Mouse (Mus musculus) MEL (cell line): ENCODE measurements around the gene Syce2. TPM values are rescaled to one million over a fixed set of nuclear protein-coding genes. Genes with fewer than 3 reads are reported as not detected.
A peak's percentile ranks its signal among the peaks of the same experiment; 100 is the strongest.

Experiments used
- DNase-seq: peaks from one replicate; pipeline ENCODE4 v3.0.0; 2011; ENCODE audit warnings: low read depth, low spot score
- H3K27ac ChIP-seq: 2 replicates; pipeline ENCODE4 v1.5.1; 2012; ENCODE audit warnings: low read depth, mild to moderate bottlenecking, control low read depth, low read length, moderate library complexity; ENCODE audit not compliant: control insufficient read depth
- H3K27me3 ChIP-seq, 2 experiments: fragments of 150-350 bp in 1 of 2; sonication (generic) in 1 of 2; 2 replicates each; pipeline ENCODE4 v1.6.1; 2012; ENCODE audit warnings: low read length in 2 of 2, mild to moderate bottlenecking in 2 of 2, improper control_type of control experiment in 1 of 2, moderate library complexity in 1 of 2; ENCODE audit not compliant: insufficient read depth in 2 of 2, control insufficient read depth in 1 of 2
- H3K36me3 ChIP-seq, 2 experiments: 2 replicates each; pipeline ENCODE4 v1.6.1; 2012 to 2014; ENCODE audit warnings: low read length in 2 of 2, improper control_type of control experiment in 1 of 2, inconsistent platforms in 1 of 2, mild to moderate bottlenecking in 1 of 2; ENCODE audit not compliant: insufficient read depth in 2 of 2, control insufficient read depth in 1 of 2
- H3K4me1 ChIP-seq, 2 experiments: fragments of 150-350 bp in 1 of 2; sonication (generic) in 1 of 2; 2 replicates each; pipeline ENCODE4 v1.6.1; 2012; ENCODE audit warnings: low read length in 2 of 2, improper control_type of control experiment in 1 of 2, mild to moderate bottlenecking in 1 of 2; ENCODE audit not compliant: insufficient read depth in 2 of 2, control insufficient read depth in 1 of 2
- H3K4me3 ChIP-seq, 2 experiments: fragments of 150-350 bp in 1 of 2; sonication (generic) in 1 of 2; 2 replicates each; pipeline ENCODE4 v1.5.1; 2012; ENCODE audit warnings: low read depth in 2 of 2, low read length in 2 of 2, mild to moderate bottlenecking in 2 of 2, moderate library complexity in 2 of 2, control low read depth in 1 of 2, improper control_type of control experiment in 1 of 2; ENCODE audit not compliant: control insufficient read depth in 1 of 2, insufficient read depth in 1 of 2
- H3K79me2 ChIP-seq: 2 replicates; pipeline ENCODE4 v1.6.1; 2012; ENCODE audit warnings: mild to moderate bottlenecking, low read length, moderate library complexity; ENCODE audit not compliant: control insufficient read depth, poor library complexity, insufficient read depth
- H3K9ac ChIP-seq: 2 replicates; pipeline ENCODE4 v1.6.1; 2012; ENCODE audit warnings: low read depth, mild to moderate bottlenecking, control low read depth, low read length, moderate library complexity; ENCODE audit not compliant: control insufficient read depth, poor library complexity, severe bottlenecking
- H3K9me3 ChIP-seq: fragments of 150-350 bp; sonication (generic); replicated peaks from 2 replicates; pipeline ENCODE4 v1.6.1; 2012; ENCODE audit warnings: mild to moderate bottlenecking, low read length, improper control_type of control experiment, moderate library complexity; ENCODE audit not compliant: insufficient read depth
- BHLHE40 ChIP-seq: IDR thresholded peaks from 2 replicates; pipeline ENCODE4 v1.6.1; 2012; ENCODE audit warnings: low read depth, mild to moderate bottlenecking, inconsistent platforms, low read length, improper control_type of control experiment, borderline replicate concordance
- CHD1 ChIP-seq: IDR thresholded peaks from 2 replicates; pipeline ENCODE4 v1.6.1; 2012; ENCODE audit warnings: low read depth, mild to moderate bottlenecking, inconsistent platforms, low read length, improper control_type of control experiment
- CTCF ChIP-seq, 3 experiments: IDR thresholded peaks in 2 of 3; conservative IDR thresholded peaks in 1 of 3; 2 replicates each; pipeline ENCODE4 v1.5.1; 2011 to 2012; ENCODE audit warnings: low read length in 3 of 3, low read depth in 2 of 3, mild to moderate bottlenecking in 2 of 3, improper control_type of control experiment in 1 of 3, inconsistent platforms in 1 of 3, mixed read lengths in 1 of 3, moderate library complexity in 1 of 3; ENCODE audit not compliant: control insufficient read depth in 1 of 3, insufficient read depth in 1 of 3, poor library complexity in 1 of 3, severe bottlenecking in 1 of 3
- EP300 ChIP-seq, 2 experiments: IDR thresholded peaks; 2 replicates each; pipeline ENCODE4 v1.6.1; 2011; ENCODE audit warnings: improper control_type of control experiment in 2 of 2, low read length in 2 of 2, low read depth in 1 of 2, mild to moderate bottlenecking in 1 of 2
- HCFC1 ChIP-seq: IDR thresholded peaks from 2 replicates; pipeline ENCODE4 v1.6.1; 2012; ENCODE audit warnings: low read depth, mild to moderate bottlenecking, inconsistent platforms, low read length, improper control_type of control experiment, moderate library complexity
- KAT2A ChIP-seq: conservative IDR thresholded peaks from 2 replicates; pipeline ENCODE4 v1.6.1; 2012; ENCODE audit warnings: low read depth, low read length, improper control_type of control experiment, inconsistent platforms
- MAZ ChIP-seq: IDR thresholded peaks from 2 replicates; pipeline ENCODE4 v1.6.1; 2012; ENCODE audit warnings: low read depth, mild to moderate bottlenecking, inconsistent platforms, low read length, improper control_type of control experiment
- POLR2AphosphoS5 ChIP-seq: IDR thresholded peaks from 2 replicates; pipeline ENCODE4 v1.6.1; 2012; ENCODE audit warnings: low read depth, borderline replicate concordance, mild to moderate bottlenecking, inconsistent platforms, low read length, moderate library complexity, mixed read lengths
- RAD21 ChIP-seq: IDR thresholded peaks from 2 replicates; pipeline ENCODE4 v1.6.1; 2011; ENCODE audit warnings: mild to moderate bottlenecking, low read depth, low read length, improper control_type of control experiment
- SIN3A ChIP-seq: IDR thresholded peaks from 2 replicates; pipeline ENCODE4 v1.6.1; 2012; ENCODE audit warnings: low read length, improper control_type of control experiment, inconsistent platforms
- TAL1 ChIP-seq: IDR thresholded peaks from 2 replicates; pipeline ENCODE4 v1.6.1; 2012; ENCODE audit warnings: mild to moderate bottlenecking, inconsistent platforms, low read length, moderate library complexity, mixed read lengths
- UBTF ChIP-seq: IDR thresholded peaks from 2 replicates; pipeline ENCODE4 v1.6.1; 2012; ENCODE audit warnings: low read depth, mild to moderate bottlenecking, inconsistent platforms, low read length, improper control_type of control experiment, moderate library complexity, borderline replicate concordance; ENCODE audit not compliant: insufficient read depth
- ZKSCAN1 ChIP-seq: IDR thresholded peaks from 2 replicates; pipeline ENCODE4 v1.6.1; 2012; ENCODE audit warnings: low read depth, mild to moderate bottlenecking, inconsistent platforms, low read length, improper control_type of control experiment, moderate library complexity
- polyA plus RNA-seq, 2 experiments: library from polyadenylated mRNA; stranded (reverse) in 1 of 2; unstranded in 1 of 2; fragments of >175 nt in 1 of 2; fragments of >200 nt in 1 of 2; gene quantifications; 2 replicates each; pipeline versions ENCODE4 v1.2.1 to v1.2.4; 2012; ENCODE audit warnings: low replicate concordance in 2 of 2, low read depth in 1 of 2; ENCODE audit not compliant: insufficient read length in 2 of 2, insufficient read depth in 1 of 2, missing spikeins in 1 of 2
- total RNA-seq: library from RNA; depleted of rRNA; stranded (reverse); fragments of 300-350 nt; gene quantifications from 2 replicates; pipeline ENCODE4 v1.2.3, GENCODE M21; 2012

The Syce2 gene
- total and polyA plus RNA-seq, 3 experiments: 75.5 to 115 TPM; not detected in 1

- H3K79me2 ChIP-seq: peaks cover 40% of the 10 kb centered on the region
- H3K27me3 ChIP-seq: no peaks in the 10 kb centered on the region
- peak; percentile 63 for DNase-seq
- peaks cover 13 to 34% of the 10 kb centered on the region in 2 experiments for H3K36me3 ChIP-seq
- H3K9me3 ChIP-seq: no peaks in the 10 kb centered on the region
- peak overlapping the region; percentile 92 for H3K9ac ChIP-seq
- no peak for TF ChIP-seq BHLHE40
- 0 out of 2 replicates have a peak, but pooled peaks have one; percentile 18 for TF ChIP-seq HCFC1
- peaks cover 7 to 18% of the 10 kb centered on the region in 2 experiments; a peak in 3 of 4 replicates for H3K4me1 ChIP-seq
- peak overlapping the region; percentile 35 for H3K27ac ChIP-seq
- H3K4me3 ChIP-seq: peak overlapping the region; percentile 76 to 85
These were observed 27.4 kb upstream of the Syce2 start for GRCm38 (mm10) chr8:84844397-84845070.

- Histone ChIP-seq H3K27me3 (no peaks in the 10 kb centered on the region), H3K79me2 (peaks cover 31% of the 10 kb centered on the region), H3K27ac (peak overlapping the region; percentile 73), H3K4me1 (peaks cover 7 to 18% of the 10 kb centered on the region in 2 experiments; a peak in 3 of 4 replicates), H3K36me3 (peaks cover 13 to 31% of the 10 kb centered on the region in 2 experiments), H3K4me3 (peak overlapping the region; percentile 76 to 85), H3K9ac (peak overlapping the region; percentile 92), H3K9me3 (no peaks in the 10 kb centered on the region)
- TF ChIP-seq RAD21 (no peak), UBTF (no peak), HCFC1 (no peak), CHD1 (peak; percentile 97), POLR2AphosphoS5 (no peak; the same call in 1 of the 2 replicates), MAZ (no peak), ZKSCAN1 (no peak), EP300 (IDR thresholded peaks at IDR 0.05; ENCODE audit: low read depth in 1 of 2, low read length in 2 of 2) (no peak), SIN3A (peak; percentile 18; the same call in 1 of the 2 replicates), KAT2A (no peak), TAL1 (no peak), CTCF (IDR thresholded peaks at IDR 0.05 in 2 of 3, conservative IDR thresholded peaks at IDR 0.05 in 1 of 3; ENCODE audit: control insufficient read depth in 1 of 3, insufficient read depth in 1 of 3, low read depth in 2 of 3, low read length in 3 of 3, poor library complexity in 1 of 3, severe bottlenecking in 1 of 3) (peak in 2 of 3 experiments; percentile 18 to 50; a peak in 4 of 6 replicates)
- DNase-seq: peak; percentile 52
These were observed 26.4 kb upstream of the Syce2 start for GRCm38 (mm10) chr8:84845355-84846093.
